Mouse (Mus musculus) bone marrow macrophage, adult 2 months (primary cell): ENCODE results near the gene Slc24a3.

Experiments
- CTCF ChIP-seq: IDR thresholded peaks from 2 replicates; pipeline ENCODE4 v1.5.1; 2012; ENCODE audit warnings: low read depth, mild to moderate bottlenecking, low read length, moderate library complexity
- POLR2A ChIP-seq: IDR thresholded peaks from 2 replicates; pipeline ENCODE4 v1.6.1; 2012; ENCODE audit warnings: mild to moderate bottlenecking, low read depth, low read length, borderline replicate concordance

DNA sequence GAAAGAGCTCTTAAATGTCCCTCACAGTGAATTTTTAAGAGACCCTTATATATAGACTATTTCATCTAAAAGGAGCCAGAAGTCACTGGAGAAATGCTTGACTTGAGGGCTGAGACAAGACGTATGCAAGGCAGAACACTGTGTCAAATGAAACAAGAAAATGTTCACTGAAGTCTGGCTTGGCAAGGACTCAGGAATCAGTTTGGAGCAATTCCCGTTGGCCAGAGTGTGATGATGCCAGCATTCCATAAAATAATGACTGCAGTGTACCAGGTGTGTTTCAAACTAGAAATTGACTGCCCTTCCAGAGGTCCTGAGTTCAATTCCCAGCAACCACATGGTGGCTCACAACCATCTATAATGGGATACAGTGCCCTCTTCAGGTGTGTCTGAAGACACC is 196.1 kb downstream of the Slc24a3 start:
- TF ChIP-seq CTCF = no peak
- no peak for TF ChIP-seq POLR2A
